Mouse (Mus musculus) thymus, adult 2 months (tissue): ENCODE data around the gene Yars.

Source experiments
- CTCF ChIP-seq: fragments of 200-500 bp; IDR thresholded peaks from 2 replicates; pipeline ENCODE4 v1.5.1; 2012; ENCODE audit warnings: mild to moderate bottlenecking, control low read depth, low read length, moderate library complexity, borderline replicate concordance; ENCODE audit not compliant: control insufficient read depth, poor library complexity, insufficient read depth; ENCODE audit errors: extremely low read depth
- POLR2A ChIP-seq: fragments of 200-500 bp; IDR thresholded peaks from 2 replicates; pipeline ENCODE4 v1.6.1; 2012; ENCODE audit warnings: mild to moderate bottlenecking, low read length, control low read depth, moderate library complexity; ENCODE audit not compliant: control insufficient read depth, poor library complexity, insufficient read depth; ENCODE audit errors: extremely low read depth

DNA sequence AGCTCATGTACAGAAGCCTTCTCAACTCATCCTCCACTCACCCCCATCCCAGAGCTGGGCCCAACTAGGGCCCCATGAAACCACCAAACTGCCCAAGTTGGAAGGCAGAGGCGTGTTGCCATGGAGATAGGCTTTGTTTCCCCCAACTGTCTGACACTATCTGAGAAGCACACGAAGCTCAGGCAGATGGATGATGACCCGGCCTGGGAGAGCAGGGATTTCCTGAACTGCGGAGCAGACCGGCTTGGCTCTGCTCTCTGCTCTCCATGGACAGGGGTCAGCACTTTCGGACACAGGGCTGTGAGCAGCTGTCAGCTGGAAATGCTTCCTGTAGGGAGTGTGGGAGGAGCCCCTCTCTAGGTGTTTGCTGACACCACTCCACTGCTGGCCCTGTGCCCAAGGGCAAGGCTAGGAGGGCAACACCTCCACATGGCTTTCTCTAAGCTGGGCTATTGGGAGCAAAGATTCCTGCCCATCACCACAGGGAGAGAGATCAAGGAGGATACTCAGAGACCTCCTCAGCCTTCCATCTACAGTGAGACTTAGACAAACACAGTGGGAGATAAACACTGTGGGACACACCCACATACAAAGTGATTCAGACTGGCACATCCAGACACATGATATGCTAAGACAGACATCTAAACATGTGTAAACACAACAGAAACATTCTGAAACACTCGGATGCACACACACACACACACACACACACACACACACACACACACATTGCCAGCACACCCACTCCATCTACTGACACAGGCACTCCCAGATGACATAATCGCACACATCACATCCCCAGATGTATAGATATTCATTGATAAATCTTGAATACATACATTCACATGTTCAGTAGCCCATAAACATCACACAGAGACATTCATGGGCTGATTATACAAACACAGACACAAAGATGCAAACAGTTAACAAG lies 67.2 kb downstream of the Yars start:
- TF ChIP-seq CTCF (no peak), POLR2A (no peak)
